Mouse (Mus musculus) limb, embryonic 13.5 days (tissue): ENCODE results near the gene Atp6v1d. TPM values are rescaled to one million over a fixed set of nuclear protein-coding genes. Genes with fewer than 3 reads are reported as not detected.

Experiments
- polyA plus RNA-seq: library from polyadenylated mRNA; unstranded; fragments of >200 nt; fragmentation: Nextera tagmentation; extraction: Ambion mirVana; gene quantifications from 2 replicates; pipeline ENCODE4 v1.2.1, GENCODE M21; 2015

Gene Atp6v1d
- polyA plus RNA-seq, 1 experiment from 2014 or later: 61.7 TPM

Other genes starting within 250 kb of the Atp6v1d start
- not detected in 2 replicates for gene Fam71d, start 170.1 kb downstream of the Atp6v1d start, polyA plus RNA-seq
- 20.0 and 21.3 TPM in 2 replicates for gene Mpp5, start 112.7 kb downstream of the Atp6v1d start, polyA plus RNA-seq
- gene Eif2s1, start 181 bp upstream of the Atp6v1d start, polyA plus RNA-seq: 214 and 218 TPM in 2 replicates
- 2.8 TPM in 2 replicates for gene Plek2, start 45.3 kb upstream of the Atp6v1d start, polyA plus RNA-seq
- 4.8 and 5.3 TPM in 2 replicates for gene Tmem229b, start 146.0 kb upstream of the Atp6v1d start, polyA plus RNA-seq
- 1.7 TPM in 2 replicates for gene Plekhh1, start 167.5 kb upstream of the Atp6v1d start, polyA plus RNA-seq
- gene Pigh, start 228.0 kb upstream of the Atp6v1d start, polyA plus RNA-seq: 36.0 and 37.0 TPM in 2 replicates